Mouse (Mus musculus): ENCODE results near the gene Tnfsf11.

DNA sequence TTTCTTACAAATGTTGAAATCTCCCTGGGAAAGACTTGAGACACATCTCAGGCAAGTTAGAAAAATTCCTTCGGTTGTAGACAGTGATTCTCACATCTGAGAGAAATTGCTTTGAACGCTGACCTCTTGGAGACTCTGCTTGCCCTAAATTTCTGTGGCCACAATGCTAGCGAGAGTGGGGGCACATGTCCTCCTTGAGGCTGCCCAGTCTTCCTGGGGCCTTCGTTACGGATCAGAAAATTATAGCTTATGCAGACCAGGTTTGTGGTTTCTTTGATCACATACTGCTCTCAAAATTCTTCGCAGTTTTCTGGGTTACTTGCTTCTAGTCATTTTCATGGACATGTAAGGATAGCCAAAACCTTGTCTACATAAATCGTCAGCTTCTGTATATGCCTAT, 53.8 kb downstream of the Tnfsf11 start:
- TF ChIP-seq TAL1 (IDR thresholded peaks at IDR 0.05; ENCODE audit: low read length): no peak
- TF ChIP-seq GATA1 (IDR thresholded peaks at IDR 0.05; ENCODE audit: low read length): no peak

Measured in erythroblast, embryonic 14.5 days (primary cell).